Mouse (Mus musculus) CH12.LX (cell line): Measurements from ENCODE around the gene Vat1l. TPM values are rescaled to one million over a fixed set of nuclear protein-coding genes. Genes with fewer than 3 reads are reported as not detected.

Experiments
- DNase-seq: peaks from one replicate; pipeline ENCODE4 v3.0.0-alpha.2; 2013; ENCODE audit errors: extremely low read depth
- H3K27ac ChIP-seq: 2 replicates; pipeline ENCODE4 v1.5.1; 2012; ENCODE audit warnings: low read depth, mild to moderate bottlenecking, control low read depth, moderate library complexity; ENCODE audit not compliant: insufficient read depth
- H3K27me3 ChIP-seq: replicated peaks from 2 replicates; pipeline ENCODE3; 2012; ENCODE audit warnings: inconsistent platforms
- H3K36me3 ChIP-seq, 2 experiments: replicated peaks in 1 of 2; 2 replicates each; pipeline versions ENCODE3 to v1.6.1; 2012; ENCODE audit warnings: inconsistent platforms in 1 of 2, low read length in 1 of 2, mild to moderate bottlenecking in 1 of 2, mixed read lengths in 1 of 2, moderate library complexity in 1 of 2; ENCODE audit not compliant: control insufficient read depth in 1 of 2, insufficient read depth in 1 of 2
- H3K4me1 ChIP-seq, 2 experiments: 2 replicates each; pipeline ENCODE4 v1.6.1; 2012; ENCODE audit warnings: inconsistent platforms in 1 of 2, moderate library complexity in 1 of 2; ENCODE audit not compliant: insufficient read depth in 2 of 2, control insufficient read depth in 1 of 2
- H3K4me2 ChIP-seq: 2 replicates; pipeline ENCODE4 v1.6.1; 2012; ENCODE audit warnings: low read depth, mild to moderate bottlenecking, control low read depth; ENCODE audit not compliant: poor library complexity, insufficient read depth, severe bottlenecking
- H3K4me3 ChIP-seq, 3 experiments: fragments of 150-350 bp in 1 of 3; sonication (generic) in 1 of 3; replicated peaks in 1 of 3; 2 replicates each; pipeline versions ENCODE3 to v1.5.1; 2011 to 2012; ENCODE audit warnings: low read depth in 2 of 3, low read length in 2 of 3, mild to moderate bottlenecking in 2 of 3, moderate library complexity in 2 of 3, control low read depth in 1 of 3, improper control_type of control experiment in 1 of 3, inconsistent platforms in 1 of 3, mixed read lengths in 1 of 3; ENCODE audit not compliant: poor library complexity in 1 of 3
- H3K79me2 ChIP-seq: replicated peaks from 2 replicates; pipeline ENCODE4 v1.6.1; 2012; ENCODE audit warnings: mild to moderate bottlenecking, moderate library complexity; ENCODE audit not compliant: control insufficient read depth, poor library complexity, insufficient read depth, severe bottlenecking; ENCODE audit errors: extremely low read depth
- H3K9ac ChIP-seq: 2 replicates; pipeline ENCODE4 v1.6.1; 2012; ENCODE audit warnings: low read depth, mild to moderate bottlenecking, control low read depth, moderate library complexity; ENCODE audit not compliant: insufficient read depth
- H3K9me3 ChIP-seq: replicated peaks from 2 replicates; pipeline ENCODE3; 2012; ENCODE audit warnings: low read length, inconsistent platforms, mixed read lengths
- BHLHE40 ChIP-seq: IDR thresholded peaks from 2 replicates; pipeline ENCODE4 v1.6.1; 2011; ENCODE audit warnings: mild to moderate bottlenecking, low read depth, low read length, improper control_type of control experiment
- CHD1 ChIP-seq: IDR thresholded peaks from 2 replicates; pipeline ENCODE4 v1.6.1; 2012; ENCODE audit warnings: low read depth, low read length, improper control_type of control experiment, inconsistent platforms
- CHD2 ChIP-seq: IDR thresholded peaks from 2 replicates; pipeline ENCODE4 v1.6.1; 2011; ENCODE audit warnings: low read length, improper control_type of control experiment
- CTCF ChIP-seq, 2 experiments: IDR thresholded peaks in 1 of 2; conservative IDR thresholded peaks in 1 of 2; 2 replicates each; pipeline ENCODE4 v1.5.1; 2011 to 2012; ENCODE audit warnings: low read depth in 2 of 2, low read length in 2 of 2, improper control_type of control experiment in 1 of 2, inconsistent platforms in 1 of 2, mild to moderate bottlenecking in 1 of 2, moderate library complexity in 1 of 2
- E2F4 ChIP-seq: IDR thresholded peaks from 2 replicates; pipeline ENCODE4 v1.6.1; 2011; ENCODE audit warnings: low read depth, low read length, improper control_type of control experiment; ENCODE audit not compliant: insufficient replicate concordance
- ELF1 ChIP-seq: IDR thresholded peaks from 2 replicates; pipeline ENCODE4 v1.6.1; 2014; ENCODE audit warnings: low read depth, mild to moderate bottlenecking, inconsistent platforms, low read length, improper control_type of control experiment
- EP300 ChIP-seq: IDR thresholded peaks from 2 replicates; pipeline ENCODE4 v1.6.1; 2011; ENCODE audit warnings: low read length, improper control_type of control experiment
- HCFC1 ChIP-seq: IDR thresholded peaks from 2 replicates; pipeline ENCODE4 v1.6.1; 2012; ENCODE audit warnings: low read depth, mild to moderate bottlenecking, inconsistent platforms, low read length, improper control_type of control experiment
- IRF4 ChIP-seq: IDR thresholded peaks from 2 replicates; pipeline ENCODE4 v1.6.1; 2014; ENCODE audit warnings: low read depth, mild to moderate bottlenecking, inconsistent platforms, low read length, improper control_type of control experiment
- KAT2A ChIP-seq: IDR thresholded peaks from 2 replicates; pipeline ENCODE4 v1.6.1; 2012; ENCODE audit warnings: low read length, improper control_type of control experiment, inconsistent platforms; ENCODE audit not compliant: insufficient replicate concordance
- MAX ChIP-seq: IDR thresholded peaks from 2 replicates; pipeline ENCODE4 v1.6.1; 2011; ENCODE audit warnings: low read length, improper control_type of control experiment
- MEF2A ChIP-seq: IDR thresholded peaks from 2 replicates; pipeline ENCODE4 v1.6.1; 2014; ENCODE audit warnings: low read depth, mild to moderate bottlenecking, inconsistent platforms, low read length, improper control_type of control experiment, borderline replicate concordance
- MXI1 ChIP-seq: IDR thresholded peaks from 2 replicates; pipeline ENCODE4 v1.6.1; 2011; ENCODE audit warnings: mild to moderate bottlenecking, low read depth, low read length, improper control_type of control experiment
- MYC ChIP-seq: IDR thresholded peaks from 2 replicates; pipeline ENCODE4 v1.6.1; 2011; ENCODE audit warnings: low read depth, mild to moderate bottlenecking, improper control_type of control experiment, low read length
- PAX5 ChIP-seq: IDR thresholded peaks from 2 replicates; pipeline ENCODE4 v1.6.1; 2012; ENCODE audit warnings: low read length, inconsistent platforms, mixed read lengths
- POLR2A ChIP-seq: IDR thresholded peaks from 2 replicates; pipeline ENCODE4 v1.6.1; 2011; ENCODE audit warnings: low read depth, mild to moderate bottlenecking, improper control_type of control experiment, low read length
- RAD21 ChIP-seq: IDR thresholded peaks from 2 replicates; pipeline ENCODE4 v1.6.1; 2011; ENCODE audit warnings: low read depth, mild to moderate bottlenecking, low read length, improper control_type of control experiment, moderate library complexity
- RCOR1 ChIP-seq: conservative IDR thresholded peaks from 2 replicates; pipeline ENCODE4 v1.6.1; 2012; ENCODE audit warnings: low read depth, mild to moderate bottlenecking, inconsistent platforms, low read length, improper control_type of control experiment
- SIN3A ChIP-seq: IDR thresholded peaks from 2 replicates; pipeline ENCODE4 v1.6.1; 2012; ENCODE audit warnings: low read length, improper control_type of control experiment, inconsistent platforms
- TBP ChIP-seq: conservative IDR thresholded peaks from 2 replicates; pipeline ENCODE4 v1.6.1; 2011; ENCODE audit warnings: low read depth, low read length, improper control_type of control experiment
- TCF12 ChIP-seq: IDR thresholded peaks from 2 replicates; pipeline ENCODE4 v1.6.1; 2014; ENCODE audit warnings: low read depth, mild to moderate bottlenecking, inconsistent platforms, low read length, improper control_type of control experiment
- USF2 ChIP-seq: conservative IDR thresholded peaks from 2 replicates; pipeline ENCODE4 v1.6.1; 2011; ENCODE audit warnings: low read depth, low read length, improper control_type of control experiment
- ZMIZ1 ChIP-seq: IDR thresholded peaks from 2 replicates; pipeline ENCODE4 v1.6.1; 2012; ENCODE audit warnings: low read depth, mild to moderate bottlenecking, inconsistent platforms, low read length, improper control_type of control experiment
- ZNF384 ChIP-seq: IDR thresholded peaks from 2 replicates; pipeline ENCODE4 v1.6.1; 2012; ENCODE audit warnings: low read depth, low read length, improper control_type of control experiment, inconsistent platforms
- dilution Hi-C: fragments of 300-500 bp; cut with MboI; formaldehyde crosslinking; loops from 2 replicates; pipeline ENCODE4 v1.14.3; 2020; ENCODE audit warnings: low sequenced_read_pairs; ENCODE audit not compliant: extremely low pct_unique_long_range_greater_than_20kb, extremely low pct_ligation_motif_present
- in situ Hi-C: fragments of 300-500 bp; cut with MboI; formaldehyde crosslinking; loops from 3 replicates; pipeline ENCODE4 v1.14.3; 2019; ENCODE audit warnings: low sequenced_read_pairs, low pct_ligation_motif_present, low pct_unique_long_range_greater_than_20kb, mixed read lengths
- polyA plus RNA-seq: library from polyadenylated mRNA; unstranded; fragments of >175 nt; gene quantifications from 2 replicates; pipeline ENCODE4 v1.2.1, GENCODE M21; 2012; ENCODE audit warnings: low read depth; ENCODE audit not compliant: insufficient read length
- total RNA-seq, 2 experiments: library from RNA; depleted of rRNA; stranded (reverse); fragments of 300-350 nt in 1 of 2; fragments of >200 nt in 1 of 2; gene quantifications; 2 replicates each; pipeline ENCODE4 v1.2.3; 2012 to 2014

Vat1l gene
- total and polyA plus RNA-seq, 3 experiments: not detected

GRCm38 (mm10) chr8:114351643-114352427 is 146.4 kb downstream of the Vat1l start:
- no peak for DNase-seq
- H3K9ac ChIP-seq: no peak overlapping the region
- no peak overlapping the region for H3K4me2 ChIP-seq
- dilution Hi-C loops: no loop called here
- H3K4me3 ChIP-seq: no peak overlapping the region
- TF ChIP-seq HCFC1 (no peak), KAT2A (no peak), BHLHE40 (no peak), CTCF (conservative IDR thresholded peaks at IDR 0.05 in 1 of 2, IDR thresholded peaks at IDR 0.05 in 1 of 2; ENCODE audit: low read depth in 2 of 2, low read length in 2 of 2) (no peak), ZMIZ1 (no peak), IRF4 (no peak), MAX (no peak), TCF12 (no peak), E2F4 (no peak), MYC (no peak), EP300 (no peak), ZNF384 (no peak)
- H3K4me1 ChIP-seq: no peaks in the 10 kb centered on the region
- no peaks in the 10 kb centered on the region for H3K27me3 ChIP-seq
- H3K27ac ChIP-seq: no peak overlapping the region
- no peaks in the 10 kb centered on the region for H3K36me3 ChIP-seq
- peaks cover 54% of the 10 kb centered on the region for H3K9me3 ChIP-seq
- H3K79me2 ChIP-seq: no peaks in the 10 kb centered on the region
- in situ Hi-C loops: no loop called here

GRCm38 (mm10) chr8:114360506-114360905 is 155.1 kb downstream of the Vat1l start:
- dilution Hi-C loops: no loop called here
- TF ChIP-seq ELF1 (no peak), MYC (no peak)
- TF ChIP-seq, all 38 proteins: peak for 0
- in situ Hi-C loops: no loop called here

GRCm38 (mm10) chr8:114363167-114363566 is 157.8 kb downstream of the Vat1l start:
- Histone ChIP-seq H3K9me3 (peaks cover 74% of the 10 kb centered on the region), H3K9ac (no peak overlapping the region), H3K4me1 (no peaks in the 10 kb centered on the region), H3K27me3 (no peaks in the 10 kb centered on the region), H3K36me3 (no peaks in the 10 kb centered on the region), H3K4me2 (no peak overlapping the region), H3K27ac (no peak overlapping the region), H3K4me3 (no peak overlapping the region), H3K79me2 (no peaks in the 10 kb centered on the region)
- in situ Hi-C loops: no loop called here
- dilution Hi-C loops: no loop called here
- no peak for DNase-seq
- TF ChIP-seq IRF4 (no peak), BHLHE40 (no peak), TCF12 (no peak), CHD2 (no peak), PAX5 (no peak), CHD1 (no peak), POLR2A (no peak), ZMIZ1 (no peak), CTCF (conservative IDR thresholded peaks at IDR 0.05 in 1 of 2, IDR thresholded peaks at IDR 0.05 in 1 of 2; ENCODE audit: low read depth in 2 of 2, low read length in 2 of 2) (no peak), MEF2A (no peak), SIN3A (no peak), USF2 (no peak), MYC (no peak), RCOR1 (no peak), TBP (no peak), RAD21 (no peak), MXI1 (no peak)

More at GRCm38 (mm10) chr8:114360506-114360905, 155.1 kb downstream of the Vat1l start:
- Histone ChIP-seq H3K36me3 (no peaks in the 10 kb centered on the region), H3K4me1 (no peaks in the 10 kb centered on the region), H3K27me3 (no peaks in the 10 kb centered on the region), H3K4me2 (no peak overlapping the region), H3K9ac (no peak overlapping the region), H3K79me2 (no peaks in the 10 kb centered on the region), H3K4me3 (no peak overlapping the region), H3K9me3 (peaks cover 75% of the 10 kb centered on the region), H3K27ac (no peak overlapping the region)
- DNase-seq: no peak
